Mouse (Mus musculus): Measurements from ENCODE around the gene Il19. TPM values are rescaled to one million over a fixed set of nuclear protein-coding genes. Genes with fewer than 3 reads are reported as not detected.

The Il19 gene
- polyA plus RNA-seq, 1 experiment, result not detected

Other genes starting within 250 kb of the Il19 start
- gene Gm29427, start 224.3 kb downstream of the Il19 start, polyA plus RNA-seq (2012; rRNA removed), result 0.08 and 0.18 TPM in 2 replicates
- 1.6 and 1.8 TPM in 2 replicates for gene Yod1, start 222.8 kb downstream of the Il19 start, polyA plus RNA-seq (2012; rRNA removed)
- 16.2 and 20.6 TPM in 2 replicates for gene Pfkfb2, start 210.9 kb downstream of the Il19 start, polyA plus RNA-seq (2012; rRNA removed)
- 1.4 and 1.9 TPM in 2 replicates for gene AA986860, start 208.1 kb downstream of the Il19 start, polyA plus RNA-seq (2012; rRNA removed)
- 0.81 and 1.1 TPM in 2 replicates for gene Fcamr, start 139.2 kb downstream of the Il19 start, polyA plus RNA-seq (2012; rRNA removed)
- 0.28 and 0.70 TPM in 2 replicates for gene Pigr, start 113.4 kb downstream of the Il19 start, polyA plus RNA-seq (2012; rRNA removed)
- 8.5 and 9.5 TPM in 2 replicates for gene Fcmr, start 74.4 kb downstream of the Il19 start, polyA plus RNA-seq (2012; rRNA removed)
- 0.36 and 0.42 TPM in 2 replicates for gene Il24, start 52.7 kb downstream of the Il19 start, polyA plus RNA-seq (2012; rRNA removed)
- gene Il20, start 28.7 kb downstream of the Il19 start, polyA plus RNA-seq (2012; rRNA removed), result not detected in 2 replicates
- gene Il10, start 79.7 kb upstream of the Il19 start, polyA plus RNA-seq (2012; rRNA removed), result not detected in 2 replicates
- gene Mapkapk2, start 157.7 kb upstream of the Il19 start, polyA plus RNA-seq (2012; rRNA removed), result 90.6 and 92.9 TPM in 2 replicates
- 2.7 and 3.0 TPM in 2 replicates for gene Dyrk3, start 198.2 kb upstream of the Il19 start, polyA plus RNA-seq (2012; rRNA removed)
- 35.4 and 44.0 TPM in 2 replicates for gene Eif2d, start 213.1 kb upstream of the Il19 start, polyA plus RNA-seq (2012; rRNA removed)

Measured in gonadal fat pad, adult 2 months (tissue).